In genomic region chr2:138236149-138236548, GRCm38 (mm10) we compare ENCODE assay signal across 24 mouse cellular contexts. TPM values are rescaled to one million over a fixed set of nuclear protein-coding genes. Genes with fewer than 3 reads are reported as not detected.
DNase-seq lines count a peak whose midpoint lies in the region; ATAC-seq and TF ChIP-seq lines count a peak whose summit lies in the region.
"Had no signal": no experiment of that assay in that cellular context is flagged by ENCODE, and none has a peak within 500 bp of the region (broad histone marks: within the 10 kb centered on the region; RNA-seq: fewer than 3 reads in every experiment).

No protein-coding gene starts in this region.

- H3K4me3 ChIP-seq in heart, postnatal 0 days (ENCODE audit: low read depth, low read length): no peak overlapping the region
- no peak overlapping the region for H3K4me3 ChIP-seq in lung, embryonic 14.5 days (ENCODE audit: low read depth, low read length)
- no peak overlapping the region for H3K4me3 ChIP-seq in lung, embryonic 16.5 days (ENCODE audit: low read length)
- H3K4me3 ChIP-seq: embryonic facial prominence, embryonic 10.5 days; embryonic facial prominence, embryonic 12.5 days; forebrain, embryonic 13.5 days; forebrain, embryonic 15.5 days had no signal

- no peak overlapping the region for H3K4me2 ChIP-seq in heart, postnatal 0 days (ENCODE audit: low read depth, low read length)
- H3K4me2 ChIP-seq in lung, embryonic 14.5 days: no peak overlapping the region
- H3K4me2 ChIP-seq in lung, embryonic 16.5 days (ENCODE audit: low read depth, low read length): no peak overlapping the region
- H3K4me2 ChIP-seq: embryonic facial prominence, embryonic 12.5 days; forebrain, embryonic 13.5 days; forebrain, embryonic 15.5 days had no signal

- H3K27me3 ChIP-seq in heart, postnatal 0 days (ENCODE audit: control insufficient read depth, insufficient read depth, low read length): no peaks in the 10 kb centered on the region
- no peaks in the 10 kb centered on the region for H3K27me3 ChIP-seq in lung, embryonic 14.5 days (ENCODE audit: insufficient read depth, low read length)
- no peaks in the 10 kb centered on the region for H3K27me3 ChIP-seq in lung, embryonic 16.5 days (ENCODE audit: control insufficient read depth, insufficient read depth, low read depth, low read length)
- H3K27me3 ChIP-seq: CH12.LX; embryonic facial prominence, embryonic 12.5 days; forebrain, embryonic 13.5 days; forebrain, embryonic 15.5 days had no signal

- no peak overlapping the region for H3K9ac ChIP-seq in heart, postnatal 0 days (replicated peaks; ENCODE audit: low read depth, low read length)
- no peak overlapping the region for H3K9ac ChIP-seq in lung, embryonic 14.5 days
- no peak overlapping the region for H3K9ac ChIP-seq in lung, embryonic 16.5 days (ENCODE audit: low read length)
- H3K9ac ChIP-seq: embryonic facial prominence, embryonic 12.5 days; forebrain, embryonic 13.5 days; forebrain, embryonic 15.5 days had no signal

- H3K36me3 ChIP-seq in heart, postnatal 0 days (replicated peaks; ENCODE audit: control insufficient read depth, insufficient read depth, low read length): no peaks in the 10 kb centered on the region
- no peaks in the 10 kb centered on the region for H3K36me3 ChIP-seq in lung, embryonic 14.5 days (ENCODE audit: insufficient read depth)
- H3K36me3 ChIP-seq in lung, embryonic 16.5 days (ENCODE audit: control insufficient read depth, insufficient read depth, low read length): no peaks in the 10 kb centered on the region
- H3K36me3 ChIP-seq: embryonic facial prominence, embryonic 10.5 days; embryonic facial prominence, embryonic 12.5 days; forebrain, embryonic 15.5 days; G1E had no signal

- no peak for TF ChIP-seq CTCF in heart, postnatal 0 days (IDR thresholded peaks at IDR 0.05; ENCODE audit: low read depth)
- no peak for TF ChIP-seq CTCF in lung, embryonic 14.5 days (IDR thresholded peaks at IDR 0.05; ENCODE audit: low read depth)

- WGBS in heart, postnatal 0 days: 12% methylated on average over 2 of the region's 2 CpGs
- 33% methylated on average over 2 of the region's 2 CpGs for WGBS in lung, embryonic 14.5 days
- 30% methylated on average over 2 of the region's 2 CpGs for WGBS in lung, embryonic 16.5 days

- no peak overlapping the region; the same call in 1 of the 2 replicates for H3K27ac ChIP-seq in heart, postnatal 0 days (ENCODE audit: low read depth)
- 0 out of 2 replicates have a peak overlapping the region, but pooled peaks have one; percentile 0 for H3K27ac ChIP-seq in lung, embryonic 14.5 days (ENCODE audit: low read depth)
- H3K27ac ChIP-seq in lung, embryonic 16.5 days (ENCODE audit: low read length): no peak overlapping the region
- H3K27ac ChIP-seq: embryonic facial prominence, embryonic 10.5 days; embryonic facial prominence, embryonic 12.5 days; forebrain, embryonic 13.5 days; forebrain, embryonic 15.5 days had no signal

- peaks cover 4% of the 10 kb centered on the region for H3K4me1 ChIP-seq in heart, postnatal 0 days (ENCODE audit: control insufficient read depth, insufficient read depth)
- peaks cover 3% of the 10 kb centered on the region; the same call in 1 of the 2 replicates for H3K4me1 ChIP-seq in lung, embryonic 14.5 days (ENCODE audit: insufficient read depth)
- peaks cover 2% of the 10 kb centered on the region; the same call in 1 of the 2 replicates for H3K4me1 ChIP-seq in lung, embryonic 16.5 days (replicated peaks; ENCODE audit: control insufficient read depth, insufficient read depth, low read length)
- H3K4me1 ChIP-seq: embryonic facial prominence, embryonic 10.5 days; embryonic facial prominence, embryonic 12.5 days; forebrain, embryonic 13.5 days; forebrain, embryonic 15.5 days had no signal

- TF ChIP-seq EP300 in heart, postnatal 0 days (IDR thresholded peaks at IDR 0.05; ENCODE audit: low read depth): 0 out of 2 replicates have a peak, but pooled peaks have one; percentile 36

- no peak for DNase-seq in heart, postnatal 0 days (ENCODE audit: low spot score)
- DNase-seq in heart, adult 8-10 months (ENCODE audit: low spot score): no peak
- DNase-seq in lung, embryonic 14.5 days: peak; percentile 79
- DNase-seq in lung, postnatal 4 days: no peak
- DNase-seq in lung, postnatal 25 days (ENCODE audit: low spot score): no peak
- DNase-seq: adrenal gland, adult 8-10 months; adrenal gland, postnatal 14 days; adrenal gland, postnatal 36 days; B cell, adult 2 months; cerebellum, adult 11-12 months; cerebellum, adult 2 months; cerebellum, adult 9-10 months; cerebellum, postnatal 10 days; cerebellum, postnatal 25 days had no signal

- H3K9me3 ChIP-seq in heart, postnatal 0 days (replicated peaks; ENCODE audit: control insufficient read depth, low read length): no peaks in the 10 kb centered on the region
- H3K9me3 ChIP-seq in lung, embryonic 14.5 days (ENCODE audit: low read depth, low read length): no peaks in the 10 kb centered on the region
- no peaks in the 10 kb centered on the region for H3K9me3 ChIP-seq in lung, embryonic 16.5 days (ENCODE audit: control insufficient read depth, low read length)
- H3K9me3 ChIP-seq: embryonic facial prominence, embryonic 10.5 days; embryonic facial prominence, embryonic 12.5 days; forebrain, embryonic 13.5 days; forebrain, embryonic 15.5 days had no signal

- peak; percentile 30; the same call in 1 of the 2 replicates for ATAC-seq in heart, postnatal 0 days (ENCODE audit: insufficient read depth, low read depth)
- ATAC-seq in lung, embryonic 14.5 days (ENCODE audit: insufficient read depth): peak; percentile 92
- peak; percentile 67 for ATAC-seq in lung, embryonic 16.5 days (ENCODE audit: low read depth)
- ATAC-seq: activated CD4-positive, CD25-positive, alpha-beta regulatory T cell, adult 4 months; CD4-positive, CD25-positive, alpha-beta regulatory T cell, adult 4 months; forebrain, embryonic 13.5 days; forebrain, embryonic 15.5 days; Patski had no signal

RNA-seq across cellular contexts. Expression of gene Btbd3, which starts 20.2 kb away (rescaled TPM):
- total RNA-seq in heart, postnatal 0 days (2014; rRNA removed; ENCODE audit: low replicate concordance): 15.6 and 18.7 TPM in 2 replicates
- polyA plus RNA-seq in heart, postnatal 0 days (2015; fragmentation: Nextera tagmentation; extraction: Ambion mirVana): 8.2 and 8.5 TPM in 2 replicates
- 10 to 100 TPM; 11.9 to 12.3 (median 12.2) TPM for total RNA-seq in heart, adult 8-10 months (2022)
- 47.6 and 47.7 TPM in 2 replicates for polyA plus RNA-seq in lung, embryonic 14.5 days (2014; fragmentation: Nextera tagmentation; extraction: Ambion mirVana)
- polyA plus RNA-seq in lung, embryonic 16.5 days (2015; fragmentation: Nextera tagmentation; extraction: Ambion mirVana): 52.8 and 54.3 TPM in 2 replicates
- total RNA-seq: CH12.LX had no signal
- polyA plus RNA-seq: activated CD4-positive, CD25-positive, alpha-beta regulatory T cell, adult 4 months; CD4-positive, CD25-positive, alpha-beta regulatory T cell, adult 4 months; G1E had no signal

Comparison
In these comparisons a context has a peak if more than half of its experiments do, and no peak if none do; other contexts are left out.
1. ATAC-seq: peak in every context shown above with its lines; median percentile 92 in lung, embryonic 14.5 days; 67 in lung, embryonic 16.5 days; 30 in heart, postnatal 0 days.